Mouse (Mus musculus) lung, embryonic 15.5 days (tissue): ENCODE data around the gene Spint5. TPM values are rescaled to one million over a fixed set of nuclear protein-coding genes. Genes with fewer than 3 reads are reported as not detected.
"Not testable (repeated sequence)": the region's sequence is repeated elsewhere in the genome, so short reads cannot be mapped to it uniquely, and the experiment has no call there.

Experiments
- ATAC-seq: fragments of 200-750 bp; cut with Nextera tagmentation; 2 replicates; pipeline ENCODE4 v1.8.0; 2017; ENCODE audit warnings: moderate number of reproducible peaks, borderline replicate concordance; ENCODE audit not compliant: low FRiP score, low TSS enrichment; ENCODE audit errors: extremely low read depth
- H3K27ac ChIP-seq: fragments of 300-500 bp; sonication (generic); 2 replicates; pipeline ENCODE4 v1.5.1; 2015; ENCODE audit warnings: moderate library complexity, mild to moderate bottlenecking, inconsistent platforms
- H3K27me3 ChIP-seq: fragments of 300-500 bp; sonication (generic); 2 replicates; pipeline ENCODE4 v1.6.1; 2015; ENCODE audit warnings: inconsistent platforms
- H3K36me3 ChIP-seq: fragments of 300-500 bp; sonication (generic); 2 replicates; pipeline ENCODE4 v1.6.1; 2015; ENCODE audit warnings: inconsistent platforms
- H3K4me1 ChIP-seq: fragments of 300-500 bp; sonication (generic); 2 replicates; pipeline ENCODE4 v1.6.1; 2015; ENCODE audit warnings: inconsistent platforms
- H3K4me2 ChIP-seq: fragments of 300-500 bp; sonication (generic); 2 replicates; pipeline ENCODE4 v1.6.1; 2015; ENCODE audit warnings: inconsistent platforms, mild to moderate bottlenecking, moderate library complexity
- H3K4me3 ChIP-seq: fragments of 300-500 bp; sonication (generic); 2 replicates; pipeline ENCODE4 v1.5.1; 2015; ENCODE audit warnings: mild to moderate bottlenecking, inconsistent platforms
- H3K9ac ChIP-seq: fragments of 300-500 bp; sonication (generic); 2 replicates; pipeline ENCODE4 v1.6.1; 2015; ENCODE audit warnings: inconsistent platforms
- H3K9me3 ChIP-seq: fragments of 300-500 bp; sonication (generic); 2 replicates; pipeline ENCODE4 v1.6.1; 2016; ENCODE audit warnings: inconsistent platforms
- WGBS: fragments of 180-500 bp; shearing (Covaris S2); methylation state at CpG from one replicate; pipeline ENCODE4 v1.1.7; 2015; 5-methylcytosine and 5-hydroxymethylcytosine counted together
- polyA plus RNA-seq: library from polyadenylated mRNA; unstranded; fragments of >200 nt; fragmentation: Nextera tagmentation; extraction: Ambion mirVana; gene quantifications from 2 replicates; pipeline ENCODE4 v1.2.1, GENCODE M21; 2015

Spint5 gene
- polyA plus RNA-seq, 1 experiment from 2014 or later = not detected

GRCm38 (mm10) chr2:164704235-164704634 lies 10.9 kb upstream of the Spint5 start:
- Histone ChIP-seq H3K27ac (no peak overlapping the region), H3K27me3 (no peaks in the 10 kb centered on the region), H3K4me2 (no peak overlapping the region), H3K36me3 (no peaks in the 10 kb centered on the region), H3K4me1 (no peaks in the 10 kb centered on the region), H3K4me3 (no peak overlapping the region), H3K9ac (no peak overlapping the region), H3K9me3 (no peaks in the 10 kb centered on the region)
- no peak for ATAC-seq
- 71% methylated on average over 5 of the region's 5 CpGs for WGBS

- Histone ChIP-seq H3K9ac (no peak overlapping the region), H3K9me3 (no peaks in the 10 kb centered on the region), H3K4me1 (no peaks in the 10 kb centered on the region), H3K4me2 (no peak overlapping the region), H3K36me3 (no peaks in the 10 kb centered on the region), H3K27me3 (no peaks in the 10 kb centered on the region), H3K27ac (no peak overlapping the region), H3K4me3 (no peak overlapping the region)
- WGBS = 87% methylated on average over 6 of the region's 6 CpGs
- no peak for ATAC-seq
Observed at GRCm38 (mm10) chr2:164705328-164705727, 9.8 kb upstream of the Spint5 start.

GRCm38 (mm10) chr2:164705991-164706390 lies 9.1 kb upstream of the Spint5 start:
- ATAC-seq = no peak
- Histone ChIP-seq H3K4me2 (no peak overlapping the region), H3K9ac (no peak overlapping the region), H3K9me3 (no peaks in the 10 kb centered on the region), H3K27me3 (no peaks in the 10 kb centered on the region), H3K27ac (no peak overlapping the region), H3K4me1 (no peaks in the 10 kb centered on the region), H3K4me3 (no peak overlapping the region), H3K36me3 (no peaks in the 10 kb centered on the region)
- WGBS = 87% methylated on average over 14 of the region's 14 CpGs

- ATAC-seq, H3K36me3 ChIP-seq, H3K4me1 ChIP-seq, H3K9me3 ChIP-seq, H3K27me3 ChIP-seq, H3K4me2 ChIP-seq, H3K9ac ChIP-seq, H3K27ac ChIP-seq, H3K4me3 ChIP-seq: not testable (repeated sequence)
- WGBS = 88% methylated on average over 23 of the region's 23 CpGs
Observed at GRCm38 (mm10) chr2:164716194-164716786, 1.2 kb downstream of the Spint5 start.

- Histone ChIP-seq H3K36me3 (no peaks in the 10 kb centered on the region), H3K4me3 (no peak overlapping the region), H3K4me1 (no peaks in the 10 kb centered on the region), H3K9ac (no peak overlapping the region), H3K27ac (no peak overlapping the region), H3K27me3 (no peaks in the 10 kb centered on the region), H3K4me2 (no peak overlapping the region), H3K9me3 (no peaks in the 10 kb centered on the region)
- ATAC-seq = no peak
- WGBS = 59% methylated on average over 4 of the region's 4 CpGs
Observed at GRCm38 (mm10) chr2:164723276-164723675, 8.2 kb downstream of the Spint5 start.

- Histone ChIP-seq H3K27me3 (no peaks in the 10 kb centered on the region), H3K9ac (no peak overlapping the region), H3K27ac (no peak overlapping the region), H3K4me2 (no peak overlapping the region), H3K36me3 (no peaks in the 10 kb centered on the region), H3K4me3 (no peak overlapping the region), H3K9me3 (no peaks in the 10 kb centered on the region), H3K4me1 (no peaks in the 10 kb centered on the region)
- 15% methylated on average over 6 of the region's 6 CpGs for WGBS
- ATAC-seq = peak; percentile 42; the same call in 1 of the 2 replicates
Observed at GRCm38 (mm10) chr2:164725895-164726619, 11.0 kb downstream of the Spint5 start.

DNA sequence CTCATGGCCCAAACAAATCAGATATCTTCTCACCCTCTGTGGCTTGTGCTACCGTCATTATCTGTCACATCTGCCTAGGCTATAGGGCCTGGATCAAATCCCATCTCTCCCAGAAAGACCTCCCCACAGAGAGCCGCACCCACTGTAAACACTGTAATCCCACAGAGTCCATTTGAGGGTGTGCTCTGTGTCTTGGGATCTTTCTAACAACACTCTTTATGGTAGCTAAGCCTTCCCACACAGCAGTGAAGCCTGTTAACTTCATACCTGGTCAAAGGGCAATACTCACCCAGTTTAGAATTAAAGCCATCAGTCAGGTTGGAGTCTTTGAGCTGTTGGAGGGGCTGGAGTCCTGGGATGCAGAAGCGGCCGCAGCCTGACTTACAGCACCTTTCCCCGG lies 16.6 kb downstream of the Spint5 start:
- H3K9ac ChIP-seq = no peak overlapping the region
- no peak for ATAC-seq

GRCm38 (mm10) chr2:164733259-164733658 lies 18.2 kb downstream of the Spint5 start:
- 53% methylated on average over 2 of the region's 2 CpGs for WGBS
- H3K9me3 ChIP-seq = no peaks in the 10 kb centered on the region
- ATAC-seq = peak; percentile 65; the same call in 1 of the 2 replicates
- H3K36me3 ChIP-seq = no peaks in the 10 kb centered on the region
- H3K4me2 ChIP-seq = no peak overlapping the region
- peaks cover 29% of the 10 kb centered on the region for H3K4me1 ChIP-seq
- no peak overlapping the region for H3K9ac ChIP-seq
- no peaks in the 10 kb centered on the region for H3K27me3 ChIP-seq
- peak overlapping the region; percentile 81 for H3K27ac ChIP-seq
- H3K4me3 ChIP-seq = no peak overlapping the region

More for the DNA sequence above, 16.6 kb downstream of the Spint5 start:
- peaks cover 22% of the 10 kb centered on the region for H3K4me1 ChIP-seq
- no peak overlapping the region for H3K4me2 ChIP-seq
- H3K9me3 ChIP-seq = no peaks in the 10 kb centered on the region
- H3K4me3 ChIP-seq = no peak overlapping the region
- H3K27me3 ChIP-seq = no peaks in the 10 kb centered on the region
- no peaks in the 10 kb centered on the region for H3K36me3 ChIP-seq
- H3K27ac ChIP-seq = no peak overlapping the region
- WGBS = 66% methylated on average over 5 of the region's 5 CpGs

GRCm38 (mm10) chr2:164734839-164735238 lies 19.7 kb downstream of the Spint5 start:
- Histone ChIP-seq H3K4me3 (no peak overlapping the region), H3K4me2 (no peak overlapping the region), H3K27me3 (no peaks in the 10 kb centered on the region), H3K27ac (no peak overlapping the region), H3K9me3 (no peaks in the 10 kb centered on the region), H3K36me3 (no peaks in the 10 kb centered on the region), H3K4me1 (peaks cover 29% of the 10 kb centered on the region), H3K9ac (no peak overlapping the region)
- ATAC-seq = no peak; the same call in 1 of the 2 replicates
- 59% methylated on average over 5 of the region's 5 CpGs for WGBS

DNA sequence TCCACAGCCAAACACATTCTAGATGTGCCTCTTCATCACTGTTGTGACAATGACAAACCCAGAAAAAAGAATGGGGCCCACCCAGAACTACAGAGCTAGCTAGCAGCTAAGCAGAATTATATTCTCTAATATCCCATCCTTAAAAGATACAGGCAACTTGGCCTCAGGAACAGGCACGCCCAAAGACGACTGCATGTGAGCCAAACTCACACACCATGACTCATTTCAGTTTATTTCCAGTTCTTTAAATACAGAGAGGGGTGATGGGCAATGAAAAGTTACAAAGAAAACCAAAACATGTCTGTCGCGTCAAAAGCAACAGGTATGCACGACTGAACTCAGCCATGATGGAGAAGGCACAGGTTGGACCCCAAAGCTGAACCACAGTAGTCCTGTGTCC lies 20.3 kb downstream of the Spint5 start:
- no peak overlapping the region for H3K9ac ChIP-seq
- no peak overlapping the region for H3K4me3 ChIP-seq
- no peak overlapping the region for H3K4me2 ChIP-seq
- no peaks in the 10 kb centered on the region for H3K27me3 ChIP-seq
- H3K4me1 ChIP-seq = peaks cover 29% of the 10 kb centered on the region
- ATAC-seq = no peak
- H3K27ac ChIP-seq = no peak overlapping the region
- no peaks in the 10 kb centered on the region for H3K36me3 ChIP-seq
- H3K9me3 ChIP-seq = no peaks in the 10 kb centered on the region
- WGBS = 75% methylated on average over 5 of the region's 5 CpGs

GRCm38 (mm10) chr2:164737377-164738090 lies 22.4 kb downstream of the Spint5 start:
- peak; percentile 67 for ATAC-seq
- Histone ChIP-seq H3K4me3 (no peak overlapping the region), H3K9ac (no peak overlapping the region), H3K36me3 (no peaks in the 10 kb centered on the region), H3K27ac (peak overlapping the region; percentile 73), H3K27me3 (no peaks in the 10 kb centered on the region), H3K4me1 (peaks cover 29% of the 10 kb centered on the region), H3K4me2 (no peak overlapping the region), H3K9me3 (no peaks in the 10 kb centered on the region)
- 51% methylated on average over 3 of the region's 3 CpGs for WGBS

GRCm38 (mm10) chr2:164739876-164740275 lies 24.8 kb downstream of the Spint5 start:
- no peak for ATAC-seq
- H3K4me1 ChIP-seq = peaks cover 13% of the 10 kb centered on the region
- no peak overlapping the region for H3K4me3 ChIP-seq
- no peak overlapping the region for H3K9ac ChIP-seq
- WGBS = 51% methylated on average over 7 of the region's 7 CpGs
- no peaks in the 10 kb centered on the region for H3K36me3 ChIP-seq
- H3K27ac ChIP-seq = no peak overlapping the region
- no peaks in the 10 kb centered on the region for H3K27me3 ChIP-seq
- H3K9me3 ChIP-seq = no peaks in the 10 kb centered on the region
- H3K4me2 ChIP-seq = no peak overlapping the region
